Mouse (Mus musculus): ENCODE measurements at regions not wholly inside any gene's neighbourhood (a gene's known extent, or its start where the extent isn't known, plus 50 kb on each side); places are given as distances from the start of the nearest gene placed in this dataset.

GRCm38 (mm10) chr6:94413987-94414360, 86.2 kb upstream of the Slc25a26 start:
- no peak for DNase-seq

- no peak for DNase-seq
Observed at GRCm38 (mm10) chr6:94413297-94413986, 86.7 kb upstream of the Slc25a26 start.

- no peak for DNase-seq
Observed at GRCm38 (mm10) chr6:94412341-94412740, 87.8 kb upstream of the Slc25a26 start.

- no peak for DNase-seq
Observed at GRCm38 (mm10) chr6:94410480-94410879, 89.7 kb upstream of the Slc25a26 start.

GRCm38 (mm10) chr6:94408996-94409395, 91.1 kb upstream of the Slc25a26 start:
- no peak for DNase-seq

- no peak for DNase-seq
Observed at GRCm38 (mm10) chr6:94407751-94408150, 92.4 kb upstream of the Slc25a26 start.

GRCm38 (mm10) chr6:94405371-94406076, 94.6 kb upstream of the Slc25a26 start:
- no peak for DNase-seq

GRCm38 (mm10) chr6:94401617-94402481, 98.3 kb upstream of the Slc25a26 start:
- DNase-seq, result no peak

GRCm38 (mm10) chr6:94401061-94401591, 99.0 kb upstream of the Slc25a26 start:
- DNase-seq, result peak; percentile 35 to 39

GRCm38 (mm10) chr6:94400471-94401051, 99.6 kb upstream of the Slc25a26 start:
- peak; percentile 65 to 73 for DNase-seq

- peak; percentile 30 to 47 for DNase-seq
Observed at GRCm38 (mm10) chr6:94391134-94391533, 107.4 kb upstream of the Magi1 start.

- peak; percentile 23 to 56 for DNase-seq
Observed at GRCm38 (mm10) chr6:94390403-94390802, 106.7 kb upstream of the Magi1 start.

- no peak for DNase-seq
Observed at GRCm38 (mm10) chr6:94389716-94390115, 106.0 kb upstream of the Magi1 start.

- DNase-seq, result no peak
Observed at GRCm38 (mm10) chr6:94387648-94388047, 103.9 kb upstream of the Magi1 start.

GRCm38 (mm10) chr6:94385531-94385930, 101.8 kb upstream of the Magi1 start:
- DNase-seq, result no peak

GRCm38 (mm10) chr6:94369991-94370390, 86.3 kb upstream of the Magi1 start:
- no peak for DNase-seq

GRCm38 (mm10) chr6:94363951-94364350, 80.2 kb upstream of the Magi1 start:
- DNase-seq, result peak; percentile 5 to 27

- no peak for DNase-seq
Observed at GRCm38 (mm10) chr6:94362626-94363025, 78.9 kb upstream of the Magi1 start.

- DNase-seq, result no peak
Observed at GRCm38 (mm10) chr6:94357568-94357967, 73.9 kb upstream of the Magi1 start.

- DNase-seq, result peak; percentile 14 to 31
Observed at GRCm38 (mm10) chr6:94354451-94355095, 70.9 kb upstream of the Magi1 start.

- no peak for DNase-seq
Observed at GRCm38 (mm10) chr6:94344296-94344695, 60.6 kb upstream of the Magi1 start.

GRCm38 (mm10) chr6:94340546-94340945, 56.8 kb upstream of the Magi1 start:
- DNase-seq, result no peak
